Comparison of ENCODE assay signal across 9 mouse cellular contexts in genomic region chr11:31850995-31851394, GRCm38 (mm10). TPM values are rescaled to one million over a fixed set of nuclear protein-coding genes. Genes with fewer than 3 reads are reported as not detected.
A peak's percentile ranks its signal among the peaks of the same experiment; 100 is the strongest.
DNase-seq lines count a peak whose midpoint lies in the region; ATAC-seq lines count a peak whose summit lies in the region.
"Had no signal": no experiment of that assay in that cellular context is flagged by ENCODE, and none has a peak within 500 bp of the region (broad histone marks: within the 10 kb centered on the region; RNA-seq: fewer than 3 reads in every experiment).

No protein-coding gene starts in this region.

- H3K9me3 ChIP-seq in midbrain, embryonic 11.5 days (ENCODE audit: control insufficient read depth, low read length), result no peaks in the 10 kb centered on the region
- H3K9me3 ChIP-seq in midbrain, embryonic 13.5 days, result no peaks in the 10 kb centered on the region
- H3K9me3 ChIP-seq: limb, embryonic 12.5 days had no signal

- H3K36me3 ChIP-seq in midbrain, embryonic 11.5 days (ENCODE audit: control insufficient read depth, insufficient read depth, low read length), result no peaks in the 10 kb centered on the region
- no peaks in the 10 kb centered on the region for H3K36me3 ChIP-seq in midbrain, embryonic 13.5 days
- H3K36me3 ChIP-seq: limb, embryonic 12.5 days had no signal

- ATAC-seq in midbrain, embryonic 11.5 days (ENCODE audit: low FRiP score), result no peak
- no peak for ATAC-seq in midbrain, embryonic 13.5 days
- ATAC-seq in erythroid progenitor cell, adult 5-6 weeks (replicated peaks; ENCODE audit: low FRiP score, poor library complexity, severe bottlenecking), result no peak

- no peak overlapping the region for H3K4me3 ChIP-seq in midbrain, embryonic 11.5 days (ENCODE audit: low read depth, low read length)
- H3K4me3 ChIP-seq in midbrain, embryonic 13.5 days (replicated peaks), result no peak overlapping the region
- H3K4me3 ChIP-seq in brown adipose tissue, adult 24 weeks (ENCODE audit: insufficient read depth, low read depth, low read length), result no peak overlapping the region
- H3K4me3 ChIP-seq: limb, embryonic 12.5 days had no signal

- H3K4me2 ChIP-seq in midbrain, embryonic 11.5 days, result no peak overlapping the region
- H3K4me2 ChIP-seq in midbrain, embryonic 13.5 days (replicated peaks), result no peak overlapping the region
- H3K4me2 ChIP-seq: limb, embryonic 12.5 days had no signal

- peak; percentile 66 for DNase-seq in midbrain, embryonic 11.5 days (ENCODE audit: low spot score, missing footprints)
- DNase-seq in heart, postnatal 4 days, result peak; percentile 76
- DNase-seq in retina, postnatal 1 day, result peak; percentile 87
- DNase-seq in right cerebral cortex, postnatal 10 days (ENCODE audit: low spot score in 2 of 2), result no peak
- no peak for DNase-seq in layer of hippocampus, adult 9-11 months

- 84% methylated on average over 5 of the region's 5 CpGs for WGBS in midbrain, embryonic 11.5 days
- 79% methylated on average over 5 of the region's 5 CpGs for WGBS in midbrain, embryonic 13.5 days

- H3K27ac ChIP-seq in midbrain, embryonic 11.5 days (ENCODE audit: low read depth, low read length), result no peak overlapping the region
- H3K27ac ChIP-seq in midbrain, embryonic 13.5 days, result no peak overlapping the region
- H3K27ac ChIP-seq in brown adipose tissue, adult 24 weeks (replicated peaks; ENCODE audit: low read depth, low read length), result peak overlapping the region; percentile 61
- H3K27ac ChIP-seq: limb, embryonic 12.5 days had no signal

- no peak overlapping the region for H3K9ac ChIP-seq in midbrain, embryonic 11.5 days (ENCODE audit: low read length)
- H3K9ac ChIP-seq in midbrain, embryonic 13.5 days (replicated peaks), result no peak overlapping the region
- H3K9ac ChIP-seq: limb, embryonic 12.5 days had no signal

- no peaks in the 10 kb centered on the region for H3K27me3 ChIP-seq in midbrain, embryonic 11.5 days (ENCODE audit: control insufficient read depth, insufficient read depth, low read length)
- no peaks in the 10 kb centered on the region for H3K27me3 ChIP-seq in midbrain, embryonic 13.5 days
- H3K27me3 ChIP-seq: limb, embryonic 12.5 days had no signal

- peaks cover 7% of the 10 kb centered on the region for H3K4me1 ChIP-seq in midbrain, embryonic 11.5 days (ENCODE audit: control insufficient read depth, insufficient read depth, low read length)
- H3K4me1 ChIP-seq in midbrain, embryonic 13.5 days (replicated peaks), result peaks cover 32% of the 10 kb centered on the region
- H3K4me1 ChIP-seq in brown adipose tissue, adult 24 weeks (ENCODE audit: control insufficient read depth, insufficient read depth, insufficient read length, low read length), result peaks cover 16% of the 10 kb centered on the region

RNA-seq across cellular contexts. Expression of gene Cpeb4, which starts 21.0 kb away (rescaled TPM):
- polyA plus RNA-seq in midbrain, embryonic 11.5 days (2014; fragmentation: Nextera tagmentation; extraction: Ambion mirVana), result 11.7 and 17.2 TPM in 2 replicates
- 14.2 and 15.9 TPM in 2 replicates for polyA plus RNA-seq in midbrain, embryonic 13.5 days (2015; fragmentation: Nextera tagmentation; extraction: Ambion mirVana)
- polyA plus RNA-seq in brown adipose tissue, adult 24 weeks (2012; ENCODE audit: insufficient read depth, insufficient read length, missing spikeins), result 12.2 and 16.5 TPM in 2 replicates
- total RNA-seq in heart, postnatal 4 days (2021), result 10 to 100 TPM; 63.1 to 71.0 TPM
- total RNA-seq in erythroid progenitor cell, adult 5-6 weeks (2015; ENCODE audit: low replicate concordance), result 413 and 439 TPM in 2 replicates
- 229 and 303 TPM in 2 replicates for total RNA-seq in erythroid progenitor cell, adult 5-6 weeks (2017; ENCODE audit: low replicate concordance)

Comparison
In these comparisons a context has a peak if more than half of its experiments do, and no peak if none do; other contexts are left out.
1. DNase-seq: peak in midbrain, embryonic 11.5 days (single experiment), heart, postnatal 4 days (single experiment) and retina, postnatal 1 day (single experiment); none in right cerebral cortex, postnatal 10 days (0 of 2) and layer of hippocampus, adult 9-11 months (single experiment).